Mouse (Mus musculus) midbrain, postnatal 0 days (tissue): ENCODE results near the gene Casp8. TPM values are rescaled to one million over a fixed set of nuclear protein-coding genes. Genes with fewer than 3 reads are reported as not detected.
"Not testable (repeated sequence)": the region's sequence is repeated elsewhere in the genome, so short reads cannot be mapped to it uniquely, and the experiment has no call there.

Source experiments
- ATAC-seq: fragments of 200-750 bp; cut with Nextera tagmentation; 2 replicates; pipeline ENCODE4 v1.8.0; 2017; ENCODE audit warnings: moderate number of reproducible peaks, mild to moderate bottlenecking, moderate TSS enrichment, moderate library complexity; ENCODE audit not compliant: low FRiP score
- DNase-seq: peaks from one replicate; pipeline ENCODE4 v3.0.0-alpha.2; 2015; ENCODE audit warnings: low spot score
- H3K27ac ChIP-seq: fragments of 300-500 bp; sonication (generic); 2 replicates; pipeline ENCODE4 v1.5.1; 2014; ENCODE audit warnings: low read depth, mild to moderate bottlenecking, low read length, mixed read lengths
- H3K27me3 ChIP-seq: fragments of 300-500 bp; sonication (generic); 2 replicates; pipeline ENCODE4 v1.6.1; 2014; ENCODE audit warnings: low read length, control low read depth, mixed read lengths; ENCODE audit not compliant: insufficient read depth
- H3K36me3 ChIP-seq: fragments of 300-500 bp; sonication (generic); 2 replicates; pipeline ENCODE4 v1.6.1; 2014; ENCODE audit warnings: low read length, control low read depth, mixed read lengths; ENCODE audit not compliant: insufficient read depth
- H3K4me1 ChIP-seq: fragments of 300-500 bp; sonication (generic); 2 replicates; pipeline ENCODE4 v1.6.1; 2014; ENCODE audit warnings: mild to moderate bottlenecking, control low read depth, antibody characterized with exemption, low read length, mixed read lengths; ENCODE audit not compliant: insufficient read depth
- H3K4me2 ChIP-seq: fragments of 300-500 bp; sonication (generic); 2 replicates; pipeline ENCODE4 v1.6.1; 2014; ENCODE audit warnings: low read depth, mild to moderate bottlenecking, low read length, mixed read lengths; ENCODE audit not compliant: poor library complexity, severe bottlenecking
- H3K4me3 ChIP-seq: fragments of 300-500 bp; sonication (generic); 2 replicates; pipeline ENCODE4 v1.5.1; 2014; ENCODE audit warnings: low read depth, mild to moderate bottlenecking, low read length, moderate library complexity
- H3K9ac ChIP-seq: fragments of 300-500 bp; sonication (generic); replicated peaks from 2 replicates; pipeline ENCODE4 v1.6.1; 2014; ENCODE audit warnings: mild to moderate bottlenecking, low read length, moderate library complexity, mixed read lengths; ENCODE audit not compliant: poor library complexity, severe bottlenecking
- H3K9me3 ChIP-seq: fragments of 300-500 bp; sonication (generic); 2 replicates; pipeline ENCODE4 v1.6.1; 2016; ENCODE audit warnings: low read length, control low read depth
- CTCF ChIP-seq: IDR thresholded peaks from 2 replicates; pipeline ENCODE4 v1.5.1; 2016; ENCODE audit warnings: antibody characterized with exemption, mild to moderate bottlenecking
- WGBS: fragments of 180-500 bp; shearing (Covaris S2); extraction: QIAGEN DNeasy Blood & Tissue Kit; methylation state at CpG from one replicate; pipeline ENCODE4 v1.1.7; 2014; 5-methylcytosine and 5-hydroxymethylcytosine counted together
- polyA plus RNA-seq: library from polyadenylated mRNA; unstranded; fragments of >200 nt; fragmentation: Nextera tagmentation; extraction: Ambion mirVana; gene quantifications from 2 replicates; pipeline ENCODE4 v1.2.1, GENCODE M21; 2015
- total RNA-seq: library from RNA; depleted of rRNA; stranded (reverse); fragments of >200 nt; gene quantifications from 2 replicates; pipeline ENCODE4 v1.2.3, GENCODE M21; 2014

The Casp8 gene
- total and polyA plus RNA-seq, 2 experiments from 2014 or later: 2.2 to 4.3 TPM

GRCm38 (mm10) chr1:58832198-58832597 is 37.0 kb downstream of the Casp8 start:
- TF ChIP-seq CTCF: no peak
- WGBS: 73% methylated on average over 2 of the region's 2 CpGs
- DNase-seq (no peak), ATAC-seq (no peak)
- no peak overlapping the region for H3K4me3 ChIP-seq
- no peaks in the 10 kb centered on the region for H3K9me3 ChIP-seq
- H3K4me1 ChIP-seq: no peaks in the 10 kb centered on the region
- no peaks in the 10 kb centered on the region for H3K36me3 ChIP-seq
- no peak overlapping the region for H3K9ac ChIP-seq
- H3K27ac ChIP-seq: no peak overlapping the region
- no peaks in the 10 kb centered on the region for H3K27me3 ChIP-seq
- H3K4me2 ChIP-seq: no peak overlapping the region

GRCm38 (mm10) chr1:58856811-58857210 is 61.6 kb downstream of the Casp8 start:
- not testable (repeated sequence) for H3K9me3 ChIP-seq, H3K4me2 ChIP-seq, H3K27ac ChIP-seq, H3K27me3 ChIP-seq, H3K9ac ChIP-seq, ATAC-seq, H3K36me3 ChIP-seq, H3K4me1 ChIP-seq, H3K4me3 ChIP-seq, DNase-seq
- 88% methylated on average over 3 of the region's 3 CpGs for WGBS

DNA sequence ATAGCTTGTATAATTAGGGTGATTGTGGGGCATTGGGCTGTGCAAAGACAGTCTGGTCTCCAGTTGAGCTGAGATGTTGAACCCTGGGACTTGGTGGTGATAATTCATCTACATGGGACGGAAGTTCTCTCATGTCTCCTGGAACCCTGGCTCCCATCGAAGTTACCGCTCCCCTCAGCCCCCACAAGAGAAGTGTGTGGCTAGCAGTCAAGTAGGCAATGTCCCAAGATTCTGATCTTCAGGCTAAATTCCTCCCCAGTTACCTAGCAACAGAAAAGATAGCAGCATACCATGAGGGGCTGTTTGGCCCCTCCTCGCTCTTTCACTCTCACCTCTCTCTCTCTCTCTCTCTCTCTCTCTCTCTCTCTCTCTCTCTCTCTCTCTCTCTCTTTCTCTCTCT is 64.0 kb downstream of the Casp8 start:
- not testable (repeated sequence) for DNase-seq, H3K9me3 ChIP-seq, ATAC-seq, H3K4me2 ChIP-seq, H3K9ac ChIP-seq, H3K27me3 ChIP-seq, H3K27ac ChIP-seq, H3K4me1 ChIP-seq, H3K36me3 ChIP-seq, H3K4me3 ChIP-seq
- 60% methylated on average over 4 of the region's 4 CpGs for WGBS

- not testable (repeated sequence) for H3K36me3 ChIP-seq, H3K27ac ChIP-seq, H3K27me3 ChIP-seq, H3K9me3 ChIP-seq, ATAC-seq, H3K4me3 ChIP-seq, DNase-seq, H3K9ac ChIP-seq, H3K4me2 ChIP-seq, H3K4me1 ChIP-seq
- WGBS: 73% methylated on average over 13 of the region's 13 CpGs
Observed at GRCm38 (mm10) chr1:58859738-58860365, 64.7 kb downstream of the Casp8 start.

- not testable (repeated sequence) for H3K27ac ChIP-seq, ATAC-seq, H3K9ac ChIP-seq, H3K4me3 ChIP-seq, DNase-seq, H3K9me3 ChIP-seq, H3K27me3 ChIP-seq, H3K4me2 ChIP-seq, H3K36me3 ChIP-seq, H3K4me1 ChIP-seq
- 94% methylated on average over 3 of the region's 3 CpGs for WGBS
Observed at GRCm38 (mm10) chr1:58860586-58860985, 65.4 kb downstream of the Casp8 start.

GRCm38 (mm10) chr1:58876500-58876899 is 81.3 kb downstream of the Casp8 start:
- DNase-seq, H3K27me3 ChIP-seq, ATAC-seq, H3K4me2 ChIP-seq, H3K4me3 ChIP-seq, H3K9me3 ChIP-seq, H3K4me1 ChIP-seq, H3K9ac ChIP-seq, H3K36me3 ChIP-seq, H3K27ac ChIP-seq: not testable (repeated sequence)
- WGBS: 84% methylated on average over 4 of the region's 4 CpGs

- H3K9me3 ChIP-seq, H3K4me3 ChIP-seq, H3K9ac ChIP-seq, H3K4me2 ChIP-seq, ATAC-seq, DNase-seq, H3K4me1 ChIP-seq, H3K27me3 ChIP-seq, H3K27ac ChIP-seq, H3K36me3 ChIP-seq: not testable (repeated sequence)
- WGBS: 86% methylated on average over 2 of the region's 2 CpGs
Observed at GRCm38 (mm10) chr1:58879291-58879690, 84.1 kb downstream of the Casp8 start.

DNA sequence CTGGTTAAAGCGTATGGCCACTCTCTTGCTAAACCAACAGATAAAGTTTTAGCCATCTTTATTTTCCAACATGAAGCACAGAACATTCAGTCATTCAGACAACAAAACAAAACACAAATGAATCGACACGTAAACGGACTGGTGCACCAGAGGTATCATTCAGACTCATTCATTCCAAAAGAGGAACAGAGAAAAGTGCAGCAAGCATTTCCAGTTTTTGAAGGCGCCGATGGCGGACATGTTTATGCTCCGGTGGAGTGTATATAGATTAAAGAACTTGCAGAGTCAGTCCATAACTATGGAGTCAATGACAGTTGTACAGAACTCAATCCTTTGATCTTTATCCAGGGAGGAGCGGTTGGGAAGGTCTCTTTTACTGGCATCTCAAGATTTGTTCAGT is 88.1 kb downstream of the Casp8 start:
- not testable (repeated sequence) for H3K27me3 ChIP-seq, H3K9me3 ChIP-seq, H3K36me3 ChIP-seq, H3K4me2 ChIP-seq, H3K27ac ChIP-seq, DNase-seq, H3K4me3 ChIP-seq, H3K9ac ChIP-seq, ATAC-seq, H3K4me1 ChIP-seq
- 82% methylated on average over 9 of the region's 9 CpGs for WGBS
